Mouse (Mus musculus): ENCODE measurements around the gene Rufy3.

GRCm38 (mm10) chr5:88643491-88643890, 78.7 kb downstream of the Rufy3 start:
- TF ChIP-seq CTCF (IDR thresholded peaks at IDR 0.05; ENCODE audit: control insufficient read depth, insufficient read depth, low read length) = no peak
- no peak for TF ChIP-seq POLR2A (IDR thresholded peaks at IDR 0.05; ENCODE audit: borderline replicate concordance, control insufficient read depth, low read depth, low read length)
